ENCODE assay signal across 7 mouse cellular contexts in the genomic region with DNA sequence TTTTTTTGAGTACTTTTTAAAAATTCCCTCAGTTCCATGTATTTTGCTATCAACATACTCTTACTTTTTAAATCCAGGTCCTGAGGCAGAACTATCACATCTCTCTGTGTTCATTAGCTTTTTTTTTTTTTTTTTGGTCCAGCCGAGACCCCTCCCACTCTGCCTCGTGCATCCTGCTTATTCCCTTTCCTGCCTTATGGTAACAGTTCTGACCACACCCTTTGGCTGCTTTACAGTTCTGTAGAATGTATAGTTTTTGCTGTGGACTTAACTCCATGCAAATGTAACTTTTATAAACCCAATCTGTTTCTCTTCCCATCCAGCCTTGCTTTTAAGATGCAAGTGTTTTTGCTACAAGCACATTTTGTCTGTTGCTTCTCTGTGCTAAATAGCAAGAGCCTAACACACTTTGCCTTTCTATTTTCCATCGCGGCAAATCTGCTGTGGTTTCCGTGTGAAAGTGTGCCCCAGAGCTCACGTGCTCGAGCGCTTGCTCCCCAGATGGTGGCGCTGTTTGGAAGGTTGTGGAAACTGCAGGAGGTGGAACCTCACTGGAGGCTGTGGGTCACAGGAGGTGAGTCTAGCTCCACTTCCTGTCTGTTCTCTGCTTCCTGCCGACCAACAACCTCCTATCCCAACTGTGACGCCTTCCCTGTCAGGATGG.
A peak's percentile ranks its signal among the peaks of the same experiment; 100 is the strongest.
DNase-seq lines count a peak whose midpoint lies in the region; ATAC-seq and TF ChIP-seq lines count a peak whose summit lies in the region.

No protein-coding gene starts in this region.

- in situ Hi-C loops in CH12.LX (cut with MboI; ENCODE audit: low pct_ligation_motif_present, low pct_unique_long_range_greater_than_20kb, low sequenced_read_pairs), result no loop called here

- DNase-seq in 3134 (ENCODE audit: extremely low read depth, insufficient read length, low spot score) (peak; percentile 32), CH12.LX (ENCODE audit: extremely low read depth) (peak; percentile 77)
- DNase-seq in cerebellum, adult 8-10 months, result peak; percentile 25
- peak; percentile 16 to 30 for DNase-seq in gastrocnemius, adult 8-10 months (ENCODE audit: low spot score in 2 of 2)
- peak; percentile 53 for DNase-seq in kidney, postnatal 0 days (ENCODE audit: low spot score)
- peak; percentile 73 for DNase-seq in lung, embryonic 14.5 days
- peak; percentile 56 for DNase-seq in testis, postnatal 14 days (ENCODE audit: low spot score)

- no peak for TF ChIP-seq EP300 in CH12.LX (IDR thresholded peaks at IDR 0.05; ENCODE audit: low read length)

- no peaks in the 10 kb centered on the region for H3K27me3 ChIP-seq in CH12.LX (replicated peaks)
- H3K27me3 ChIP-seq in kidney, postnatal 0 days (ENCODE audit: insufficient read depth, low read length), result no peaks in the 10 kb centered on the region
- H3K27me3 ChIP-seq in lung, embryonic 14.5 days (ENCODE audit: insufficient read depth, low read length), result no peaks in the 10 kb centered on the region

- no peak overlapping the region for H3K27ac ChIP-seq in CH12.LX (ENCODE audit: insufficient read depth, low read depth)
- H3K27ac ChIP-seq in kidney, postnatal 0 days, result no peak overlapping the region
- H3K27ac ChIP-seq in lung, embryonic 14.5 days (ENCODE audit: low read depth), result 0 out of 2 replicates have a peak overlapping the region, but pooled peaks have one; percentile 8

- TF ChIP-seq POLR2A in CH12.LX (IDR thresholded peaks at IDR 0.05; ENCODE audit: low read depth, low read length), result no peak

- TF ChIP-seq RAD21 in CH12.LX (IDR thresholded peaks at IDR 0.05; ENCODE audit: low read depth, low read length), result peak; percentile 51

- TF ChIP-seq CTCF in CH12.LX (conservative IDR thresholded peaks at IDR 0.05 in 1 of 2, IDR thresholded peaks at IDR 0.05 in 1 of 2; ENCODE audit: low read depth in 2 of 2, low read length in 2 of 2), result peak; percentile 19 to 64; a peak in 3 of 4 replicates
- peak; percentile 69 for TF ChIP-seq CTCF in kidney, postnatal 0 days (IDR thresholded peaks at IDR 0.05; ENCODE audit: low read depth)
- TF ChIP-seq CTCF in lung, embryonic 14.5 days (IDR thresholded peaks at IDR 0.05; ENCODE audit: low read depth), result peak; percentile 65

- dilution Hi-C loops in CH12.LX (cut with MboI; ENCODE audit: extremely low pct_ligation_motif_present, extremely low pct_unique_long_range_greater_than_20kb, low sequenced_read_pairs), result no loop called here

- no peaks in the 10 kb centered on the region for H3K36me3 ChIP-seq in CH12.LX (replicated peaks in 1 of 2; ENCODE audit: control insufficient read depth in 1 of 2, insufficient read depth in 1 of 2, low read length in 1 of 2)
- H3K36me3 ChIP-seq in kidney, postnatal 0 days (ENCODE audit: insufficient read depth, low read length), result no peaks in the 10 kb centered on the region
- no peaks in the 10 kb centered on the region for H3K36me3 ChIP-seq in lung, embryonic 14.5 days (ENCODE audit: insufficient read depth)

- H3K9me3 ChIP-seq in CH12.LX (replicated peaks; ENCODE audit: low read length), result no peaks in the 10 kb centered on the region
- H3K9me3 ChIP-seq in kidney, postnatal 0 days (replicated peaks; ENCODE audit: low read length), result no peaks in the 10 kb centered on the region
- no peaks in the 10 kb centered on the region for H3K9me3 ChIP-seq in lung, embryonic 14.5 days (ENCODE audit: low read depth, low read length)

- H3K9ac ChIP-seq in CH12.LX (ENCODE audit: insufficient read depth, low read depth), result no peak overlapping the region
- no peak overlapping the region for H3K9ac ChIP-seq in kidney, postnatal 0 days (ENCODE audit: low read depth, low read length)
- H3K9ac ChIP-seq in lung, embryonic 14.5 days, result no peak overlapping the region

- no peaks in the 10 kb centered on the region for H3K79me2 ChIP-seq in CH12.LX (replicated peaks; ENCODE audit: control insufficient read depth, extremely low read depth, insufficient read depth, poor library complexity, severe bottlenecking)

- no peak; the same call in 1 of the 2 replicates for ATAC-seq in kidney, postnatal 0 days (replicated peaks; ENCODE audit: low FRiP score, low read depth)
- ATAC-seq in lung, embryonic 14.5 days (ENCODE audit: insufficient read depth), result peak; percentile 49; the same call in 1 of the 2 replicates

- H3K4me1 ChIP-seq in CH12.LX (ENCODE audit: control insufficient read depth in 1 of 2, insufficient read depth in 2 of 2), result peaks cover 4 to 13% of the 10 kb centered on the region in 2 experiments; a peak in 3 of 4 replicates
- H3K4me1 ChIP-seq in kidney, postnatal 0 days (replicated peaks; ENCODE audit: insufficient read depth, low read length), result 0 out of 2 replicates have a peak, but pooled peaks cover 2% of the 10 kb centered on the region
- no peaks in the 10 kb centered on the region for H3K4me1 ChIP-seq in lung, embryonic 14.5 days (ENCODE audit: insufficient read depth)

- H3K4me3 ChIP-seq in CH12.LX (replicated peaks in 1 of 3; ENCODE audit: low read depth in 2 of 3, low read length in 2 of 3, poor library complexity in 1 of 3), result peak overlapping the region in 1 of 3 experiments; percentile 23
- H3K4me3 ChIP-seq in kidney, postnatal 0 days (replicated peaks; ENCODE audit: low read depth, low read length), result no peak overlapping the region
- H3K4me3 ChIP-seq in lung, embryonic 14.5 days (ENCODE audit: low read depth, low read length), result no peak overlapping the region

- WGBS in kidney, postnatal 0 days, result 57% methylated on average over 11 of the region's 11 CpGs
- WGBS in lung, embryonic 14.5 days, result 50% methylated on average over 11 of the region's 11 CpGs

- no peak overlapping the region for H3K4me2 ChIP-seq in CH12.LX (ENCODE audit: insufficient read depth, low read depth, poor library complexity, severe bottlenecking)
- H3K4me2 ChIP-seq in kidney, postnatal 0 days (ENCODE audit: low read length), result 0 out of 2 replicates have a peak overlapping the region, but pooled peaks have one; percentile 7
- 0 out of 2 replicates have a peak overlapping the region, but pooled peaks have one; percentile 20 for H3K4me2 ChIP-seq in lung, embryonic 14.5 days

TF ChIP-seq in CH12.LX, 34 proteins besides CTCF, POLR2A, EP300 and RAD21:
- TF ChIP-seq MAX (IDR thresholded peaks at IDR 0.05; ENCODE audit: low read length) (peak; percentile 64; the same call in 1 of the 2 replicates), HCFC1 (IDR thresholded peaks at IDR 0.05; ENCODE audit: low read depth, low read length) (peak; percentile 42; the same call in 1 of the 2 replicates), MAFK (IDR thresholded peaks at IDR 0.05; ENCODE audit: insufficient replicate concordance, low read length) (no peak), BHLHE40 (IDR thresholded peaks at IDR 0.05; ENCODE audit: low read depth, low read length) (peak; percentile 98), SMC3 (IDR thresholded peaks at IDR 0.05; ENCODE audit: low read depth, low read length) (peak; percentile 39), CHD2 (IDR thresholded peaks at IDR 0.05; ENCODE audit: low read length) (no peak), SIN3A (IDR thresholded peaks at IDR 0.05; ENCODE audit: low read length) (no peak), ZNF384 (IDR thresholded peaks at IDR 0.05; ENCODE audit: low read depth, low read length) (peak; percentile 26; the same call in 1 of the 2 replicates), MYC (IDR thresholded peaks at IDR 0.05; ENCODE audit: low read depth, low read length) (peak; percentile 49; the same call in 1 of the 2 replicates), IRF4 (IDR thresholded peaks at IDR 0.05; ENCODE audit: low read depth, low read length) (no peak)

Comparison
In these comparisons a context has a peak if more than half of its experiments do, and no peak if none do; other contexts are left out.
1. DNase-seq: peak in every context shown above with its lines; median percentile 77 in CH12.LX; 73 in lung, embryonic 14.5 days; 56 in testis, postnatal 14 days; 53 in kidney, postnatal 0 days; 32 in 3134; 25 in cerebellum, adult 8-10 months; 23 in gastrocnemius, adult 8-10 months.